Mouse (Mus musculus) midbrain, embryonic 16.5 days (tissue): ENCODE results near the gene Slc11a1. TPM values are rescaled to one million over a fixed set of nuclear protein-coding genes. Genes with fewer than 3 reads are reported as not detected.

Source experiments
- ATAC-seq: fragments of 200-750 bp; cut with Nextera tagmentation; 2 replicates; pipeline ENCODE4 v1.8.0; 2017; ENCODE audit warnings: moderate TSS enrichment
- H3K27ac ChIP-seq: fragments of 300-500 bp; sonication (generic); 2 replicates; pipeline ENCODE4 v1.5.1; 2014; ENCODE audit warnings: mild to moderate bottlenecking, low read length, mixed read lengths
- H3K27me3 ChIP-seq: fragments of 300-500 bp; sonication (generic); 2 replicates; pipeline ENCODE4 v1.6.1; 2014; ENCODE audit warnings: low read depth, low read length, mixed read lengths; ENCODE audit not compliant: control insufficient read depth, insufficient read depth
- H3K36me3 ChIP-seq: fragments of 300-500 bp; sonication (generic); 2 replicates; pipeline ENCODE4 v1.6.1; 2014; ENCODE audit warnings: mild to moderate bottlenecking, low read length, moderate library complexity, mixed read lengths; ENCODE audit not compliant: control insufficient read depth, insufficient read depth
- H3K4me1 ChIP-seq: fragments of 300-500 bp; sonication (generic); 2 replicates; pipeline ENCODE4 v1.6.1; 2014; ENCODE audit warnings: mild to moderate bottlenecking, low read length, mixed read lengths; ENCODE audit not compliant: control insufficient read depth, insufficient read depth
- H3K4me2 ChIP-seq: fragments of 300-500 bp; sonication (generic); 2 replicates; pipeline ENCODE4 v1.6.1; 2014; ENCODE audit warnings: mild to moderate bottlenecking, low read length, mixed read lengths
- H3K4me3 ChIP-seq: fragments of 300-500 bp; sonication (generic); 2 replicates; pipeline ENCODE4 v1.5.1; 2014; ENCODE audit warnings: low read depth, mild to moderate bottlenecking, low read length, moderate library complexity, mixed read lengths
- H3K9ac ChIP-seq: fragments of 300-500 bp; sonication (generic); 2 replicates; pipeline ENCODE4 v1.6.1; 2014; ENCODE audit warnings: low read depth, low read length, mixed read lengths
- H3K9me3 ChIP-seq: fragments of 300-500 bp; sonication (generic); replicated peaks from 2 replicates; pipeline ENCODE4 v1.6.1; 2014; ENCODE audit warnings: mild to moderate bottlenecking, low read length, mixed read lengths; ENCODE audit not compliant: control insufficient read depth, poor library complexity, severe bottlenecking
- WGBS: fragments of 180-500 bp; shearing (Covaris S2); extraction: QIAGEN DNeasy Blood & Tissue Kit; methylation state at CpG from one replicate; pipeline ENCODE4 v1.1.7; 2014; 5-methylcytosine and 5-hydroxymethylcytosine counted together
- polyA plus RNA-seq: library from polyadenylated mRNA; unstranded; fragments of >200 nt; fragmentation: Nextera tagmentation; extraction: Ambion mirVana; gene quantifications from 2 replicates; pipeline ENCODE4 v1.2.1, GENCODE M21; 2015

The Slc11a1 gene
- polyA plus RNA-seq, 1 experiment from 2014 or later = 2.4 TPM

GRCm38 (mm10) chr1:74381588-74382021 lies 6.6 kb downstream of the Slc11a1 start:
- no peak for ATAC-seq
- H3K4me2 ChIP-seq = no peak overlapping the region
- H3K4me3 ChIP-seq = no peak overlapping the region
- no peaks in the 10 kb centered on the region for H3K27me3 ChIP-seq
- 93% methylated on average over 10 of the region's 10 CpGs for WGBS
- no peak overlapping the region for H3K9ac ChIP-seq
- H3K4me1 ChIP-seq = peaks cover 3% of the 10 kb centered on the region; the same call in 1 of the 2 replicates
- H3K27ac ChIP-seq = no peak overlapping the region
- H3K36me3 ChIP-seq = no peaks in the 10 kb centered on the region
- no peaks in the 10 kb centered on the region for H3K9me3 ChIP-seq

- peaks cover 3% of the 10 kb centered on the region; the same call in 1 of the 2 replicates for H3K4me1 ChIP-seq
- H3K9ac ChIP-seq = no peak overlapping the region
- no peaks in the 10 kb centered on the region for H3K27me3 ChIP-seq
- no peak overlapping the region for H3K4me2 ChIP-seq
- no peaks in the 10 kb centered on the region for H3K36me3 ChIP-seq
- H3K4me3 ChIP-seq = no peak overlapping the region
- ATAC-seq = no peak
- H3K9me3 ChIP-seq = no peaks in the 10 kb centered on the region
- H3K27ac ChIP-seq = no peak overlapping the region
- WGBS = 89% methylated on average over 13 of the region's 13 CpGs
Observed at GRCm38 (mm10) chr1:74383385-74383784, 8.4 kb downstream of the Slc11a1 start.

- Histone ChIP-seq H3K27ac (no peak overlapping the region), H3K4me1 (peaks cover 3% of the 10 kb centered on the region; the same call in 1 of the 2 replicates), H3K4me2 (no peak overlapping the region), H3K9me3 (no peaks in the 10 kb centered on the region), H3K4me3 (no peak overlapping the region), H3K36me3 (no peaks in the 10 kb centered on the region), H3K9ac (no peak overlapping the region), H3K27me3 (peaks cover under 1% of the 10 kb centered on the region)
- 81% methylated on average over 8 of the region's 8 CpGs for WGBS
- ATAC-seq = no peak
Observed at GRCm38 (mm10) chr1:74384525-74384924, 9.5 kb downstream of the Slc11a1 start.

- H3K9me3 ChIP-seq = no peaks in the 10 kb centered on the region
- no peak for ATAC-seq
- peaks cover 3% of the 10 kb centered on the region; the same call in 1 of the 2 replicates for H3K4me1 ChIP-seq
- no peaks in the 10 kb centered on the region for H3K36me3 ChIP-seq
- no peak overlapping the region for H3K27ac ChIP-seq
- H3K4me2 ChIP-seq = no peak overlapping the region
- 97% methylated on average over 10 of the region's 10 CpGs for WGBS
- H3K27me3 ChIP-seq = peaks cover 3% of the 10 kb centered on the region
- no peak overlapping the region for H3K9ac ChIP-seq
- H3K4me3 ChIP-seq = no peak overlapping the region
Observed at GRCm38 (mm10) chr1:74385064-74385463, 10.1 kb downstream of the Slc11a1 start.

- Histone ChIP-seq H3K9me3 (no peaks in the 10 kb centered on the region), H3K4me2 (no peak overlapping the region), H3K4me3 (no peak overlapping the region), H3K4me1 (peaks cover 3% of the 10 kb centered on the region; the same call in 1 of the 2 replicates), H3K27me3 (peaks cover 8% of the 10 kb centered on the region), H3K9ac (no peak overlapping the region), H3K27ac (no peak overlapping the region), H3K36me3 (no peaks in the 10 kb centered on the region)
- ATAC-seq = no peak
- WGBS = 89% methylated on average over 8 of the region's 8 CpGs
Observed at GRCm38 (mm10) chr1:74385531-74385930, 10.5 kb downstream of the Slc11a1 start.

- H3K9ac ChIP-seq = peak overlapping the region; percentile 71
- peaks cover 5% of the 10 kb centered on the region for H3K4me1 ChIP-seq
- H3K36me3 ChIP-seq = no peaks in the 10 kb centered on the region
- H3K4me3 ChIP-seq = peak overlapping the region; percentile 67
- peaks cover 10% of the 10 kb centered on the region for H3K27me3 ChIP-seq
- no peak for ATAC-seq
- WGBS = 56% methylated on average over 7 of the region's 10 CpGs
- no peaks in the 10 kb centered on the region for H3K9me3 ChIP-seq
- peak overlapping the region; percentile 64 for H3K4me2 ChIP-seq
- H3K27ac ChIP-seq = peak overlapping the region; percentile 88
Observed at GRCm38 (mm10) chr1:74386363-74386713, 11.3 kb downstream of the Slc11a1 start.

- Histone ChIP-seq H3K4me3 (peak overlapping the region; percentile 67), H3K4me2 (peak overlapping the region; percentile 64), H3K4me1 (peaks cover 5% of the 10 kb centered on the region), H3K36me3 (no peaks in the 10 kb centered on the region), H3K9ac (peak overlapping the region; percentile 71), H3K27ac (peak overlapping the region; percentile 88), H3K27me3 (peaks cover 10% of the 10 kb centered on the region), H3K9me3 (no peaks in the 10 kb centered on the region)
- 0% methylated on average over 26 of the region's 26 CpGs for WGBS
- peak; percentile 91 for ATAC-seq
Observed at GRCm38 (mm10) chr1:74386714-74387385, 11.9 kb downstream of the Slc11a1 start.

- Histone ChIP-seq H3K27ac (no peak overlapping the region), H3K9ac (peak overlapping the region; percentile 71)
Observed at GRCm38 (mm10) chr1:74387386-74387988, 12.5 kb downstream of the Slc11a1 start.

GRCm38 (mm10) chr1:74388398-74388920 lies 13.5 kb downstream of the Slc11a1 start:
- Histone ChIP-seq H3K4me2 (no peak overlapping the region), H3K27me3 (peaks cover 10% of the 10 kb centered on the region), H3K27ac (no peak overlapping the region), H3K9ac (no peak overlapping the region), H3K4me1 (peaks cover 13% of the 10 kb centered on the region), H3K9me3 (no peaks in the 10 kb centered on the region), H3K36me3 (no peaks in the 10 kb centered on the region), H3K4me3 (no peak overlapping the region)
- 85% methylated on average over 7 of the region's 7 CpGs for WGBS
- no peak for ATAC-seq

More at GRCm38 (mm10) chr1:74387386-74387988, 12.5 kb downstream of the Slc11a1 start:
- Histone ChIP-seq H3K9me3 (no peaks in the 10 kb centered on the region), H3K36me3 (no peaks in the 10 kb centered on the region), H3K4me2 (peak overlapping the region; percentile 64), H3K4me3 (peak overlapping the region; percentile 67), H3K27me3 (peaks cover 10% of the 10 kb centered on the region), H3K4me1 (peaks cover 10% of the 10 kb centered on the region)
- WGBS = 50% methylated on average over 15 of the region's 15 CpGs
- ATAC-seq = no peak
